Mouse (Mus musculus): ENCODE measurements around the gene Timm50. TPM values are rescaled to one million over a fixed set of nuclear protein-coding genes. Genes with fewer than 3 reads are reported as not detected.
A peak's percentile ranks its signal among the peaks of the same experiment; 100 is the strongest.

Gene Timm50
- total RNA-seq, 2 experiments from 2014 or later: 45.8 to 60.1 TPM

DNA sequence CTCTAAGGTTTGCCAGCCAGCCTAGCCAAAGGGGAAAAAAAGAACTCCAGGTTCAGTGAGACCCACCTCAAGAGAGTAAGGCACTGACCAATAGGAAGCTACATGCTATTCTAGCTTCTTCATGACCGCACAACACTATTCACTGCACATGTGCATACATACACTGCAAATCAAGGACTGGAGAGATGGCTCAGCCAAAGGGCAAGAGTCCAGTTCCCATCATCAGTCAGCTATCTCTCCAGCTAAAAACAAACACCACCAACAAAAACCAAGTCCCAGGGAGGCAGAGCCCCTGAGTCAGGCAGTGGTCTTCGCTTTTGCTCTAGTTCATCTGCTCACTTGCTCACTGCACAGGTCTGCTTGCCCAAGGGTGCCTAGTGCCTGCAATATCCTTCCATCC, 16.4 kb upstream of the Timm50 start:
- ATAC-seq (replicated peaks; ENCODE audit: poor library complexity, severe bottlenecking): no peak

DNA sequence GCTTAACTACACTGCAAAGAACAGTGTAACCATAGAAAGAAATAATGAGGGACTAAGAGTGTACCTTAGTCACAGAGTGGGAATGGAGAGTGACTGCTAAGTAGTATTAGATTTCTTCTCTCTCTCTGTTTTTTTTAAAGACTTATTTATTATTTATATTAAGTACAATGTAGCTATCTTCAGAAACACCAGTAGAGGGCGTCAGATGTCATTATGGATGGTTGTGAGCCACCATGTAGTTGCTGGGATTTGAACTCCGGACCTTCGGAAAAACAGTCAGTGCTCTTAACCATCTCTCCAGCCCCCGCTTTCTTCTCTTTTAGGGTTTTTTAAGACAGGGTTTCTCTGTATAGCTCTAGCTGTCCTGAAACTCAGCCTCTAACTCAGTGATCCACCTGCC, 14.6 kb upstream of the Timm50 start:
- no peak for ATAC-seq (replicated peaks; ENCODE audit: poor library complexity, severe bottlenecking)

DNA sequence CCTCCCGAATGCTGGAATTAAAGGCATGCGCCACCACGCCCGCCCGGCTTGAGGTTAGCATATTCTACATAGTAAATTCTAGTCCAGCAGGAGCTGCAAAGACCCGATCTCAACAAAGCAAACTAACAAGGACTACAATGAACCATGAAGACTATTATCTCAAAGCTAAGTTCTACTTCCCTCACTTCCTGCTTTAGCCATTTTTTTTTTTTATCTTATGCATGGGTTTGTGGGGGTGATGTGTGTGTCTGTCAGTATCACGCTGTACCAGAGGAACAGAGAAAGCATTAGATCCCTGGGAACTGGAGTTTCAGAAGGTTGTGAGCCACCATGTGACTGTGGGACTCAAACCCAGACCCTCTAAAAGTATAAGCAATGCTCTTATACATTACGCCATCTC, 13.4 kb upstream of the Timm50 start:
- ATAC-seq (replicated peaks; ENCODE audit: poor library complexity, severe bottlenecking): no peak

DNA sequence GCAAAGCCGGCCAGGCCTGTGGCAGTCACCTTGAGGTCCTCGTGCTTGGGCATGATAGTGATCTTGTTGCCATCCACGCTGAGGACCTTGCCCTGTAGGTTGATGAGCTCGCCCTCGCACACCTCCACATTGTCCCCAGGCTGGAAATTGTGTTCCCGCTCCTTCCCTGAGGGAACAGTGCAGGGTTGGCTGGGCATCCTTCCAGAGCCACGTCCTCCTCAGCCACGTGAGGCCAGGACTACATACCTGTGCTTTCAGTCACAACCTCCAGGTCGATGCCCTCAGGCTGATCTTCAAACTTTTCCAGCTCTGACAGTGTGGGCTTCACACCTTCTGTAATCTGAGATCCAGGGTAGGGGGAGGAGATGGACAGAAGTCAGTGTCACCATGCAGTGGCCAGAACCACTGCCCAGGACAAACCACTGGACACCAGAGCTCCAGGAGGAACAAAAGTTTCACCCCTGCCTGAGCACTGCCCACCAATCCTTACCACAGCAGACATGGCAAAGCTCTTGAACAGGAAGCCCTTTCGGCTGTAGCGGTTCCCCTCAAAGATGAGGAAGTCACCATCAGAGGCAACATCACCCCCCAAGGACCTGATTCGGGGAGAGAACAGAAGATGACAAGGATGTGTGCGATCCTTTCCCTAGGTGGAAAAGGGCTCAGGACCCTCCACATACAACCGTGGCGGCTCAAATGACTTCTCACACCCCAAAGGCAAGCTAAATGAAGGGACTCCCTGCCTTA, 10.3 kb upstream of the Timm50 start:
- peak; percentile 85 for ATAC-seq (replicated peaks; ENCODE audit: poor library complexity, severe bottlenecking)

DNA sequence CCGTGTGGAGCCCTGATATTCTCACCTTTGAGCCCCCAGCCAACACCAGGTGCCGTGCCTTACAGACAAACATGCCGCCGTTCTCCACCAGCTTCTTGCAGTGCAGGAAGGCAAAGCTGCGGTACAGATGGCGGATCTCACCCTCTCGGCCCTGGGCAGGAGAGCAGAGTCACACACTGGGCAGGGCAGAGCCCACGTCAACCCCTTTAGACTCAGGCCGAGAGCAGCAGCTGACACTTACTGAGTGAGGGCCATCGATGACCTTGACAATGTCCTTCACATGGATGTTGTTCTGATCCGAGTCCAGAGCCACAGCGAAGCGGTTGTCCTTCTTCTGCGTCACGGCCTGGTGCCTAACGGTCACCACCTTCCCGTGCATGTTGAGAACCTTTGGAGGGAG, 6.8 kb upstream of the Timm50 start:
- no peak for ATAC-seq (replicated peaks; ENCODE audit: poor library complexity, severe bottlenecking)

DNA sequence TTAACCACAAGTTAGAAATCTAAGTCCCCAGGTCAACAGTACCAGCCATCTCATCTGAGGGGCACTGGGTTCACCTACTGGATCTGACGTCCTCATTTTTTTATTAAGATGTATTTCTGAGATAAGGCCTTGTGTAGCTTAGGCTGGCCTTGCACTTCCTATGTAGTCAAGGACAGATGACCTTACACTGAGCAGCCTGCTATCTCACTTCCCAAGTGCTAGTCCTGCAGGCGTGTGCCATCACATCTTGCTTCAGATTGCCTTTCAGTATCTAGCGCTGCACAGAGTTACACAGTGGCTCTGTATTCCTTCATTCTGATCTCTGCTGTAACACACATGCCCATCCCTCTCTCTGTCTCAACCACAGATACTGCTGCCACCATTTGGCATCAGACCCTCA, 6.2 kb upstream of the Timm50 start:
- ATAC-seq (replicated peaks; ENCODE audit: poor library complexity, severe bottlenecking): no peak

DNA sequence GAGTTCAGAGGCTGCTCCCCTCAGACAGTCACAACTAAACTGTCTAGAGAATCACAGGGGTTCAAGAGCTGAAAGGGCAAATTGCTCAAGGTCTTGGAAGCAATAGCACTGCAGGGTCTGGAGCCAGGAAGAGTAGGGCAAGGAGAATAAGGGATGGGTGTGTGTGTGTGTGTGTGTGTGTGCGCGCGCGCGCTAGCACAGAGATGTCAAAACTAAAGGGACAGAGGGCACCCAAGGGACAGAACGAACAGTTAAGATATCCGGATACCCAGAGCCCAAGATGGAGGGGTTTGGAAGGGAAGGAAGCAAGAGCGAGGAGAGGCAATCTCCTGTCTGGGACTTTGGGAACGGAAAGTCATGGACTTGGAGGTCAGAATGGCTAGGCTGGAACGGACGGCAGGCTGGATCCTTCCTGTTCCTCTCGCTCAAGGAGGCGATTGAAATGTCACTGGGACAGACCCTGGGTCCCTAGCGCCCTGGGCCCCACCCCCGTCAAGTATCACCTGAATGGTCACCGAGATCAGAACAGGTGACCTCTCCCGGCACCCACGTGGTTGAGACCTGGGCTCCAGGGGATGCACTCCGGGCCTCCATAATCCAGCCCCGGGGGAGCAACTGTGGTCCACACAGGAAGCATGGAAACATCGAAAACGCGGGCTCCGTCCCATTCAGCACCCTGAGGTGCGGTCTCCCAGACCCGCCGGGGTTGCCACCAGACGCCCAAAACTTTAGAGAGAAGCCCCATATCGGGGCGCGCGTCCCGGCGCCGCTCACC, 534 bp downstream of the Timm50 start:
- peak; percentile 10 for ATAC-seq (replicated peaks; ENCODE audit: poor library complexity, severe bottlenecking)

DNA sequence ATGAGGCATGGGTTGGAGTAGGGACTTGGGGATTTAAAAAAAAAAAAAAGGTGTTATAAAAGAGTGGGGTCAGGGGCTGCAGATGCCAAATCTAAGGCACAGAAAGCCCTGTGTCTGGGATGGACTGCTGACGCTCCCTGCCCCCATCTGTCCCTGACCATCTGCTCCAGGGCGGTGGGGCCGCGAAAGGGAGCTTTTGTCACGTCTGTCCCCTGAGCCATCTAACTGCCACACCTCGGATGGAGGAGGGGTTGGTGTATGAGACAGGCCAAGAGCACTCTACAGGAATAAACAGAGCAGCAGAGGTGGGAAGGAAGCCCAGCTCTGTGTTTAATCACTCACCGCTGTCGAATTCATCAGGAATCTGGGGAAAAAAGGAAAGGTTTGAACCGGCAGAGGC, 2.1 kb downstream of the Timm50 start:
- no peak for ATAC-seq (replicated peaks; ENCODE audit: poor library complexity, severe bottlenecking)

DNA sequence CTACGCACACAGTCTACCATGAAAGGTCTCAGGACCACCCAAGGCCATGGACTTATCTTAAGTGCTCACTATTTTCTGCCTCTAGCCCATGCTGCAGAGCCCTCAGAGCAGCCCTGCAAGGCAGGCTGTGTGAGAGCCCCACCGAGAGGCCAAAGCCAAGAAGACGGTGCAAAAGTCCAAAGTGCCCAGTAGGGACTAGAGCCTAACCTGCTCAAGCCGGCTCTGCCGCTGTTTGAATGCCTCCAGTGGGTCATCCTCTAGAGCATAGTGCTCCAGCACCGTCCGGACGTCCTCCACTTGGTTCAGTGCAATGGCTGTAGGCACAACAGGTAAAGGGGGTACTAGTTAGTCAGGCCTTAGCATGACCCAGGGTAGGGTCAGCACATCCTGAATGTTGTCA, 5.7 kb downstream of the Timm50 start:
- ATAC-seq (replicated peaks; ENCODE audit: poor library complexity, severe bottlenecking): no peak

DNA sequence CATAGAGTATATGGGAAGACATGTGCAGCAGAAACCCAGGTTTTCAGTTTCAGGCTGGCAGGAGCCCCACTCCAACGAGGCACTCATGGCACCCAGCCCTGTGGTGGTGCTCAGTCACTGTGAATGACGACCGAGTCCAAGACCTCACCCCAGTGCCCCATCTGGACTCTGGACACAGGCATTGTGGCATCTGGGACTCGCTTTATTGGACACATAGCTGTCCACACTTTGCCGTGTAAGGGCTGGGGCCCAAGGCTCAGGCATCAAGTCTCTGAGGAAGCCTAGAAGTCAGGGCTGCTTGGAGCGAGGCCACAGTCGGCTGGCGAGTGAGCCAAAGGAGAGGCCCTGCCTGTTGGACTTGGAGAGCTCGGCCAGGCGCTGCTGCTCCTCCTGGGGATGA, 6.2 kb downstream of the Timm50 start:
- ATAC-seq (replicated peaks; ENCODE audit: poor library complexity, severe bottlenecking): no peak

DNA sequence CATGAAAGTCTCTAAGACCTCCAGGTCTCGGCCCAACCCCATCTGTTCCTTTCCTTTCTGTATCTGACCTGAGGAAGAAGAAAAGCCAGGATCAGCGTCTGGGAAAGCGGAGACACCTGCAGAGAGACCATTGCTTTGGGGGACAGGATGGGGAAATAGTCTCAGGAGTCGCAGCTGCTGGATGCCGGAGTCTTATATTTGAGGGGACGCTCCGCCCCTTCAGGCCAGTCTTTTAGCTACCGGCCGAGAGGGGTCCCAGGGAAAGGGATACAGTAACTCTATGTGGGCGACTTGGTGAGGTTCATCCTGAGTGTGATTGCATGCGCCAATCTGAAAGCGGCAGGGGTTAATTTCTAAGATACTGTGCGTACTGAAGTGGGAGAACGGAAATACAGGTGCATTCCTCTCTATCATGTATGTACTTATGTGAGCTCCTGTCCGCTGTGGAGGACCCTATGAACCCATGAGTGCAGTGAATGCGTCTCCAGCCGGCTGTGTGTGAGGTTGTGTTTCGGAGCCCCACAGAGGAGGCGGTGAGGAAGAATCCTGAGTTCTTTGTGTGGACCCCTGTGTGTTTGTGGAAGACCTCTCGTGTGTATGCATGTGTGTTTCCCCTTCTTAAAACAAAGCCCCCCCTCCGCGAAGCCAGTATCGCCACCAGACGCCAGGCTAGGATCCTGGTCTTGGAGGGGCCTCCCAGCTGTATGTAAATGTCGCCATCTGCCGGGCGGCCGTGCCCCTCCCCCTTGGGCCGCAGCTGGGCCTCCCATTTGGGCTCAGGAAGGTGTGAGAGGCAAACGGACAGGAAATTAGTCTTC, 10.0 kb downstream of the Timm50 start, which contains the start of gene Dll3:
Gene Dll3 (minus strand): TSS at position 623 of the 818 bp plus-strand sequence.
- ATAC-seq (replicated peaks; ENCODE audit: poor library complexity, severe bottlenecking): peak; percentile 68

DNA sequence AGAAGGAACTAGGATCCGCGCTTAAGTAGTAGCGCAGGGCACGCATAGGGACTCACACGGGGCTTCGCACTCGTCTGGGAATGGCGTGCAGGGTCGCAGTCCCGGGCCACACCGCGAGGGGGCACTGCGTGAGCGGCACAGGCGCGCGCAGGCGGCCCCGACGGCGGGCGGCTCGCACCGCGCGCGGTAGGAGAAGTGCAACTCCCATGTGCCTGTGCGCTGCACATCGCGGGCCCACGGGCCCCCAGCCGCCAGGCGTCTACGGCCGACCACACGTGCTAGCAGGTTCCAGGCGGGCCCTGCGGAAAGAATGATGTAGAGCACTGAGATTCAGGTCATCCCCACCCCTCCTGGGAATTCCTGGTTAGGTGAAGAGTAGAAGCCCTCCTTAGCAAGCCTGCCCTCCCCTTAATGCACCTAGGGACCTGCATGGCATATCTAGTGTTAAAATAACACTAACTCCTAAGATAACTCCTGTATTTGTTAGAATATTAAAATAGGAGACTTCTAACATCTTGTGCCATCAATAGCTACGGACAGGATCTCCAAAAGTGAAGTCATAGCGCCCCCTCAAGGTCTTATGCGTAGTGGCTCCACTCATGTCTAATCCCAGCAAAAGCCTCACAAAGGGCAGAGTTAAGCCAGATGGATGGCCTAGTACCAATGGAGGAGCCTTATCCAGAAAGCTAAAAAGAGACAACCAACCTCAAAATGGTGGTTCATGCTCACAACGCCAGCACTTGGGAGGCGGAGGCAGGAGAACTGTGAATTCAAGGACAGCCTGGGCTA, 12.8 kb downstream of the Timm50 start:
- ATAC-seq (replicated peaks; ENCODE audit: poor library complexity, severe bottlenecking): peak; percentile 55

DNA sequence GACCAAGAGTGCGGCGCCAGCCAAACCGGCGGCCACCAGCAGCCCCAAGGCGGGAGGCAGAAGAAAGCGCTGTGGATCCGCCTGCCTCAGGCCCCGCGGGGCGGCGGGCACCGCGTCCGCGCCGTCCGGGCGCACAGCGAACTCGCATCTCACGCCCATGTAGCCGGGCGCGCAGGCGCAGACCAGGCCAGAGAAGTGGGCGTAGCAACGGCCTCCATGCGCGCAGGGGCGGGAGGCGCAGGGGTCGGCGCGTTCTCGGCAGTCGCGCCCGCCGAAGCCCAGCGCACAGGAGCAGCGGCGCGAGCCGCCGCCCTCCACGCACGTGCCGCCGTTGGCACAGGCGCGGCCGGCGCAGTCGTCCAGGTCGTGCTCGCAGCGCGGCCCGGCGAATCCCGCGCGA, 17.4 kb downstream of the Timm50 start:
- ATAC-seq (replicated peaks; ENCODE audit: poor library complexity, severe bottlenecking): peak; percentile 58

DNA sequence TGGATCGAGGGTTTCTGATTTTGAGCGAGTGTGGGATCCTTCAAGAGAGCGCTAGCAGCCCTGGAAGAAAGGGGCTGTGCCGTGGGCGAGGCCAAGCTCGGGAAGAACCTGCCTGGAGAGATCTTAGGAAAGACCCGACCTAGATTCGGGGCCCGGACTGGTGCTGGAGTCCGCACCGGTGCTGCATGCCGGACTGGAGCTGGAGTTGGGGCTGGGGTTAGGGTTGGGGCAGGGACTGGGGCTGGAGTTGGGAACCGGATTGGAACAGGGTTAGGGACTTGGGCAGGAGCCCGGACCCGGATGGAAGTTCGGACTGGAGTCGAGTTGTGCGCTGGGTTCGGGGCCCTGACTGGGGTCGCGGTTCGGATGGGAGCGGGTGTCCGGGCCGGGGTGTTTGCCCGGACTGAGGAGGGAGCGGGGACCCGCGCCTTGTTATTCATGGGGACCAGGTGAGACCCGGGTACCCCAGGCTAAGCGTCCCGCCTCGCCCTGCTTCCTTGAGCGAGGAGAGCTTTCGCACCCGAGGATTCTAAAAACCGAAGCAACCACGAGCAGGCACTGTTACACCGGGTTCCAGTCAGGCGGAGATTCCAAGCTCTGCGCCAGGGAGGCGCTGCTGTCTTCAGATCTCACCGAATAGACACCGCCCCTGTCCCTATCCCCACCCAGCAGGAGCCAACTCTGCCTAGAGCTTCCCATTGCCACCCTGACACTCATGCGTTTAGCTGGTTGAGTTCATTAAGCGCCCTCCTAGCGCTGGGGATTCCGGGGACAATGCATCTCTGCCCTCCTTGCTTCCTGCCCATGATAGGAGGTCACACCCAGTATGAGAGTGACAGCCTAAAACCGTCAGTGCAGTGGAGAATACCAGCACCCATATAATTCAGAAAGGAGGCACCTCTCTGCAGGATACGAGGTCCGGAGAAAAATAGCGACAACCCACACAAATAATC, 21.0 kb downstream of the Timm50 start, which contains the start of gene Selenov:
Gene Selenov (minus strand): TSS at position 549 of the 953 bp plus-strand sequence.
- ATAC-seq (replicated peaks; ENCODE audit: poor library complexity, severe bottlenecking): no peak

DNA sequence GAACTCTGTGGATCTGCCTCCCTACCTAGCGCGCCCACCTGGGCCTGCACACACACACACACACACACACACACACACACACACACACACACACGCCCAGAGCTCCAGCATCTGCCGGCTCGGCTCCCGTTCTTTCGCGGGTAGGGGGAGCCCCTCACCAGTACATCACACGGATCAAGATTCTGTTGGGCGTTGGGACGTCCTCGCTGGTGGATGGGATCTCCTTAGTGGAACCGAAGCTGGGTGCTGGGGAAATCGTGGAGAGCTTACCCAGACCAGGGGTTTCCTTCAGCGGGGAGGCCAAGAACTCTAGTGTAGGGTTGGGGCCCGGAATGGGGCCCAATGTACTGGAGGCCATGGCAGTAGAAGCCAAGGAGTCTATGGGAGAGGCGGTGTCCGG, 21.7 kb downstream of the Timm50 start:
- no peak for ATAC-seq (replicated peaks; ENCODE audit: poor library complexity, severe bottlenecking)

DNA sequence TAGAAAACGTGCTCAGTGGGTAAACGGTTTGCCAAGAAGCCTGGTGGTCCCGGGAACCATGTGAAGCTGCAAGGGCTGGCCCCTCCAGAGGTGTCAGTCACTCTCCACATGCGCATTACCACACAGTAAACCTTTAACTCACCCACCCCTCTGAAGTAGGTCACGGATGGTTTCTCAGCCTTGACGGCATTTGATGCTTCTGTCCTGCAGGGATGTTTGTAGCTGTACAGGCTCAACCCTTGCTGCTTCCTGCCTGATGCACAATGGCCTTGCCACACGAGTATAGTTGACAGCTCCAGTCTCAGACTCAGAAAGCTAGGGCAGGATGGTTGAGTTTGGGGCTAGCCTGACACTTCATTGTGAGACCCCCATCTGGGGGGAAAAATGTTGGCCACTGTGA, 31.2 kb downstream of the Timm50 start:
- no peak for ATAC-seq (replicated peaks; ENCODE audit: poor library complexity, severe bottlenecking)

DNA sequence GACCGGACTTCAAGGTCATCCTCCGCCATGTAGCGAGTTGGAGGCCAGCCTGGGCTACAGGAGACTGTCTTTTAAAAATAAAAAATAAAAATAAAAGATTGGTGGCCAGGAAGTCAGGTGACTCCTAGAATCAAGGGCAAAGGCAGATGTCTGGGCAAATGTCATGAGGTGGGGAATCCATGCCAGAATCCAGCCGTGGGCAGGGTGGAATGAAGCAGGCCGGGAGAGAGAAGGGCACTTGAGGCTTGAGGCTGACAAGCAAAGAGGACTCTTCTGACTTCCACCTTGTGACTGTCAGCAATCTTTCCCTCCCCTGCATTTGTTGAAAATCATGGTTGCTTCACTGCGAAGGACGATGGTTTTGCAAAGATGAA, 33.6 kb downstream of the Timm50 start:
- ATAC-seq (replicated peaks; ENCODE audit: poor library complexity, severe bottlenecking): no peak

DNA sequence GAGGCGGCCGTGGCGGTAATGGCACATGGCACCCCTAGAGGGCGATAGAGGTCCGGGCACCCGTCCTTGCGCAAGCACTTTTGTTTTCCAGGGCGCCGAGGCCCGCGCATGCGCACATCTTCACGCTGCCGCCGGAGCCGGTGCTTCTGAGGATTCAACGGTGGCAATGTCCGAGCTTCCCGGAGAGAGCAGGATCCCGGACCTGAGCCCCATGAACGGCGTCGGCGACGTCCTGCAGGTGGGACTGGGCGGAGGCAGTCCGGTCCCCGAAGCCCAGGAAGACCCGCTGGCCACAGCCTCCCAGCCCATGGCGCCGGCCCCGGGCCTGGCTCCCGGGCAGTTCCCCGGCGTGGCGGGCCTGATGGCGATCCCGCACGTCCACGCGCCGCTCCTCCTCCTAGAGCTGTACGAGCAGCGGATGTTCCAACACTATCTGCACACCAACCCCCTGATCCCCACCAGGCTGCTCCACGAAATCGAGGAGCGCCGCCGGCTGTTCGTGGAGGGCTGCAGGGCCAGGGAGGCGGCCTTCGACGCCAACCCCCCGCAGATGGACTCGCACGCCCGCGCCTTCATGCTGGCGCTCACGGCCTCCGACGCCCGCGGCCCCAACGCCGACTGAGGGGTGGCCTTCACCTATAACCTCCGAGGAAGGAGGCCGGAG, 34.1 kb downstream of the Timm50 start, which contains the start of gene Eid2b:
Gene Eid2b (plus strand): TSS at position 125 of the 664 bp plus-strand sequence.
- ATAC-seq (replicated peaks; ENCODE audit: poor library complexity, severe bottlenecking): peak; percentile 95
